Mouse (Mus musculus) frontal cortex, postnatal 36 days (tissue): Measurements from ENCODE around the gene Sema3a.

Experiments
- DNase-seq, 2 experiments: peaks; one replicate each; pipeline ENCODE4 v3.0.0; 2022; ENCODE audit warnings: low spot score in 2 of 2

Sema3a gene

GRCm38 (mm10) chr5:13125241-13125692 lies at the start of gene Sema3a:
Gene Sema3a, plus strand, starts transcription at chr5:13125414.
- no peak for DNase-seq

GRCm38 (mm10) chr5:13084777-13085439 lies 40.3 kb upstream of the Sema3a start:
- DNase-seq, result no peak

- no peak for DNase-seq
Measured at GRCm38 (mm10) chr5:13090431-13090830, 34.8 kb upstream of the Sema3a start.

GRCm38 (mm10) chr5:13109522-13109921 lies 15.7 kb upstream of the Sema3a start:
- DNase-seq, result no peak

- DNase-seq, result no peak
Measured at GRCm38 (mm10) chr5:13117236-13117635, 8.0 kb upstream of the Sema3a start.

- no peak for DNase-seq
Measured at GRCm38 (mm10) chr5:13125757-13126156, 543 bp downstream of the Sema3a start.

- DNase-seq, result no peak
Measured at GRCm38 (mm10) chr5:13126196-13126595, 982 bp downstream of the Sema3a start.

- DNase-seq, result no peak
Measured at GRCm38 (mm10) chr5:13127121-13127520, 1.9 kb downstream of the Sema3a start.

- DNase-seq, result no peak
Measured at GRCm38 (mm10) chr5:13144733-13145457, 19.7 kb downstream of the Sema3a start.

- no peak for DNase-seq
Measured at GRCm38 (mm10) chr5:13149909-13150308, 24.7 kb downstream of the Sema3a start.

- no peak for DNase-seq
Measured at GRCm38 (mm10) chr5:13151002-13151401, 25.8 kb downstream of the Sema3a start.

- DNase-seq, result peak in 1 of 2 experiments; percentile 10
Measured at GRCm38 (mm10) chr5:13157761-13158612, 32.8 kb downstream of the Sema3a start.

- peak in 1 of 2 experiments; percentile 11 for DNase-seq
Measured at GRCm38 (mm10) chr5:13182186-13182585, 57.0 kb downstream of the Sema3a start.

GRCm38 (mm10) chr5:13197886-13198285 lies 72.7 kb downstream of the Sema3a start:
- no peak for DNase-seq

- no peak for DNase-seq
Measured at GRCm38 (mm10) chr5:13199709-13200108, 74.5 kb downstream of the Sema3a start.

GRCm38 (mm10) chr5:13255353-13255752 lies 130.1 kb downstream of the Sema3a start:
- no peak for DNase-seq

- no peak for DNase-seq
Measured at GRCm38 (mm10) chr5:13256321-13256720, 131.1 kb downstream of the Sema3a start.

GRCm38 (mm10) chr5:13263087-13263486 lies 137.9 kb downstream of the Sema3a start:
- DNase-seq, result peak; percentile 28 to 61

- no peak for DNase-seq
Measured at GRCm38 (mm10) chr5:13263539-13263938, 138.3 kb downstream of the Sema3a start.

GRCm38 (mm10) chr5:13312667-13313066 lies 187.5 kb downstream of the Sema3a start:
- no peak for DNase-seq

GRCm38 (mm10) chr5:13313977-13314376 lies 188.8 kb downstream of the Sema3a start:
- DNase-seq, result no peak

- no peak for DNase-seq
Measured at GRCm38 (mm10) chr5:13318728-13319429, 193.7 kb downstream of the Sema3a start.
